Mouse (Mus musculus): Measurements from ENCODE around the gene Ak1. TPM values are rescaled to one million over a fixed set of nuclear protein-coding genes. Genes with fewer than 3 reads are reported as not detected.

Gene Ak1
- polyA plus RNA-seq, 1 experiment from 2014 or later = 21.8 TPM

GRCm38 (mm10) chr2:32671907-32672595 is 50.5 kb downstream of the Ak1 start:
- no peaks in the 10 kb centered on the region for H3K4me1 ChIP-seq (replicated peaks; ENCODE audit: control insufficient read depth, insufficient read depth)
- H3K4me3 ChIP-seq (ENCODE audit: low read depth, low read length) = no peak overlapping the region
- no peak overlapping the region for H3K4me2 ChIP-seq (replicated peaks; ENCODE audit: low read depth)
- no peak overlapping the region for H3K9ac ChIP-seq (ENCODE audit: low read length)
- TF ChIP-seq CTCF (IDR thresholded peaks at IDR 0.05; ENCODE audit: low read depth) (peak; percentile 24; the same call in 1 of the 2 replicates), EP300 (optimal IDR thresholded peaks at IDR 0.05) (no peak)
- no peaks in the 10 kb centered on the region for H3K27me3 ChIP-seq (ENCODE audit: control insufficient read depth, insufficient read depth, low read length)
- ATAC-seq (ENCODE audit: low FRiP score, low TSS enrichment) = no peak
- DNase-seq (ENCODE audit: low spot score) = no peak
- no peaks in the 10 kb centered on the region for H3K9me3 ChIP-seq (ENCODE audit: control insufficient read depth, low read length)
- H3K27ac ChIP-seq (replicated peaks) = no peak overlapping the region
- 69% methylated on average over 9 of the region's 9 CpGs for WGBS
- H3K36me3 ChIP-seq (ENCODE audit: control insufficient read depth, insufficient read depth, low read length) = 0 out of 2 replicates have a peak, but pooled peaks cover 7% of the 10 kb centered on the region

- ATAC-seq (ENCODE audit: low FRiP score, low TSS enrichment) (peak; percentile 81), DNase-seq (ENCODE audit: low spot score) (peak; percentile 83)
- TF ChIP-seq EP300 (optimal IDR thresholded peaks at IDR 0.05) (no peak), CTCF (IDR thresholded peaks at IDR 0.05; ENCODE audit: low read depth) (no peak)
- no peaks in the 10 kb centered on the region for H3K4me1 ChIP-seq (replicated peaks; ENCODE audit: control insufficient read depth, insufficient read depth)
- H3K27me3 ChIP-seq (ENCODE audit: control insufficient read depth, insufficient read depth, low read length) = no peaks in the 10 kb centered on the region
- H3K4me3 ChIP-seq (ENCODE audit: low read depth, low read length) = no peak overlapping the region
- no peak overlapping the region for H3K9ac ChIP-seq (ENCODE audit: low read length)
- 53% methylated on average over 16 of the region's 16 CpGs for WGBS
- 0 out of 2 replicates have a peak overlapping the region, but pooled peaks have one; percentile 18 for H3K27ac ChIP-seq (replicated peaks)
- no peak overlapping the region for H3K4me2 ChIP-seq (replicated peaks; ENCODE audit: low read depth)
- H3K9me3 ChIP-seq (ENCODE audit: control insufficient read depth, low read length) = no peaks in the 10 kb centered on the region
- 0 out of 2 replicates have a peak, but pooled peaks cover 7% of the 10 kb centered on the region for H3K36me3 ChIP-seq (ENCODE audit: control insufficient read depth, insufficient read depth, low read length)
These were observed 51.8 kb downstream of the Ak1 start for GRCm38 (mm10) chr2:32673176-32673917.

GRCm38 (mm10) chr2:32676821-32677220 is 55.3 kb downstream of the Ak1 start:
- DNase-seq (ENCODE audit: low spot score) (no peak), ATAC-seq (ENCODE audit: low FRiP score, low TSS enrichment) (no peak)
- 0 out of 2 replicates have a peak, but pooled peaks cover 7% of the 10 kb centered on the region for H3K36me3 ChIP-seq (ENCODE audit: control insufficient read depth, insufficient read depth, low read length)
- no peak overlapping the region for H3K27ac ChIP-seq (replicated peaks)
- H3K9ac ChIP-seq (ENCODE audit: low read length) = no peak overlapping the region
- no peaks in the 10 kb centered on the region for H3K27me3 ChIP-seq (ENCODE audit: control insufficient read depth, insufficient read depth, low read length)
- H3K4me3 ChIP-seq (ENCODE audit: low read depth, low read length) = no peak overlapping the region
- TF ChIP-seq CTCF (IDR thresholded peaks at IDR 0.05; ENCODE audit: low read depth) = peak; percentile 46
- no peak for TF ChIP-seq EP300 (optimal IDR thresholded peaks at IDR 0.05)
- no peaks in the 10 kb centered on the region for H3K9me3 ChIP-seq (ENCODE audit: control insufficient read depth, low read length)
- H3K4me2 ChIP-seq (replicated peaks; ENCODE audit: low read depth) = no peak overlapping the region
- 87% methylated on average over 3 of the region's 3 CpGs for WGBS
- no peaks in the 10 kb centered on the region; the same call in 1 of the 2 replicates for H3K4me1 ChIP-seq (replicated peaks; ENCODE audit: control insufficient read depth, insufficient read depth)

- 85% methylated on average over 7 of the region's 7 CpGs for WGBS
- DNase-seq (ENCODE audit: low spot score) = no peak
- Histone ChIP-seq H3K9me3 (ENCODE audit: control insufficient read depth, low read length) (no peaks in the 10 kb centered on the region), H3K27me3 (ENCODE audit: control insufficient read depth, insufficient read depth, low read length) (no peaks in the 10 kb centered on the region), H3K4me1 (replicated peaks; ENCODE audit: control insufficient read depth, insufficient read depth) (no peaks in the 10 kb centered on the region; the same call in 1 of the 2 replicates), H3K27ac (replicated peaks) (no peak overlapping the region), H3K4me3 (ENCODE audit: low read depth, low read length) (no peak overlapping the region), H3K9ac (ENCODE audit: low read length) (no peak overlapping the region), H3K4me2 (replicated peaks; ENCODE audit: low read depth) (no peak overlapping the region), H3K36me3 (ENCODE audit: control insufficient read depth, insufficient read depth, low read length) (peaks cover 5% of the 10 kb centered on the region; the same call in 1 of the 2 replicates)
- ATAC-seq (ENCODE audit: low FRiP score, low TSS enrichment) = no peak
- no peak for TF ChIP-seq CTCF (IDR thresholded peaks at IDR 0.05; ENCODE audit: low read depth)
- no peak for TF ChIP-seq EP300 (optimal IDR thresholded peaks at IDR 0.05)
These were observed 56.1 kb downstream of the Ak1 start for GRCm38 (mm10) chr2:32677683-32678082.

- peak; percentile 80 for ATAC-seq (ENCODE audit: low FRiP score, low TSS enrichment)
These were observed 58.5 kb downstream of the Ak1 start for GRCm38 (mm10) chr2:32680051-32680451.

More at GRCm38 (mm10) chr2:32680051-32680451, 58.5 kb downstream of the Ak1 start:
- H3K4me3 ChIP-seq (ENCODE audit: low read depth, low read length) = no peak overlapping the region
- H3K27me3 ChIP-seq (ENCODE audit: control insufficient read depth, insufficient read depth, low read length) = no peaks in the 10 kb centered on the region
- peaks cover 16% of the 10 kb centered on the region for H3K36me3 ChIP-seq (ENCODE audit: control insufficient read depth, insufficient read depth, low read length)
- no peaks in the 10 kb centered on the region; the same call in 1 of the 2 replicates for H3K4me1 ChIP-seq (replicated peaks; ENCODE audit: control insufficient read depth, insufficient read depth)
- no peaks in the 10 kb centered on the region for H3K9me3 ChIP-seq (ENCODE audit: control insufficient read depth, low read length)
- DNase-seq (ENCODE audit: low spot score) = peak; percentile 51
- H3K4me2 ChIP-seq (replicated peaks; ENCODE audit: low read depth) = no peak overlapping the region
- no peak for TF ChIP-seq CTCF (IDR thresholded peaks at IDR 0.05; ENCODE audit: low read depth)
- no peak for TF ChIP-seq EP300 (optimal IDR thresholded peaks at IDR 0.05)
- no peak overlapping the region for H3K9ac ChIP-seq (ENCODE audit: low read length)
- WGBS = 26% methylated on average over 7 of the region's 7 CpGs
- peak overlapping the region; percentile 74 for H3K27ac ChIP-seq (replicated peaks)
